Mouse (Mus musculus) cerebellum, adult 8-10 months (tissue): ENCODE measurements around the gene Jmjd8.

Source experiments
- DNase-seq: peaks from one replicate; pipeline ENCODE4 v3.0.0; 2022

Gene Jmjd8

DNA sequence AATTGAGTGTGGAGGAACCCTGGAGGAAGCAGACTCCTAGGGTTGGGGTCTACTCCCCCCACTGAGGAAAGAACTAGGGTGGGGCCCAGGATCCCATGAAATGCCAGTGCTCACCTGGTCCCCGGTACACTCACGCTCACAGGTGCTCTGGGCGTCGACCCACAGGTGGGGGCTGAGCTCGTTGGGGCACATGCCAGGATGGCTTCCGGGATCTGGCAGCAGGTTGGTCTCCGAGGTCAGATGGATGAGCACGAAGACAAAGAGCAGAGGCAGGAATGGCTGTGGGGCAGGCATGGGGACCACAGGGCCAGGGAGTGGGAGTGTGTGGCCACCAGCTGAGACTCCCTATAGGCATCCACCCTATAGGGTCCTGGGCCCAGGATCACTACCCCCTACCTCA lies 51.1 kb downstream of the Jmjd8 start:
- no peak for DNase-seq

- DNase-seq, result no peak
These were observed 51.7 kb downstream of the Jmjd8 start, which contains the start of gene Wfikkn1 for GRCm38 (mm10) chr17:25880196-25880910. Wfikkn1 (minus strand) TSS chr17:25880858.

GRCm38 (mm10) chr17:25880913-25881641 lies 52.4 kb downstream of the Jmjd8 start:
- no peak for DNase-seq
